Mouse (Mus musculus) left cerebral cortex, adult 11 months (tissue): ENCODE measurements around the gene Gm20388.

Experiments
- DNase-seq: peaks from one replicate; pipeline ENCODE4 v3.0.0; 2022; ENCODE audit warnings: low spot score

Gene Gm20388

GRCm38 (mm10) chr8:122282035-122282358 is 2371.4 kb downstream of the Gm20388 start, which contains the start of gene Zfpm1:
Gene Zfpm1, plus strand, starts transcription at chr8:122282141.
- no peak for DNase-seq

GRCm38 (mm10) chr8:122282501-122283355 is 2372.1 kb downstream of the Gm20388 start:
- DNase-seq = no peak

- DNase-seq = no peak
These were observed 2372.9 kb downstream of the Gm20388 start for GRCm38 (mm10) chr8:122283356-122284202.

- no peak for DNase-seq
These were observed 2373.6 kb downstream of the Gm20388 start for GRCm38 (mm10) chr8:122284203-122284658.

- DNase-seq = no peak
These were observed 2374.1 kb downstream of the Gm20388 start for GRCm38 (mm10) chr8:122284659-122285261.

- no peak for DNase-seq
These were observed 2375.1 kb downstream of the Gm20388 start for GRCm38 (mm10) chr8:122285727-122286126.

GRCm38 (mm10) chr8:122286899-122287298 is 2376.3 kb downstream of the Gm20388 start:
- DNase-seq = no peak

GRCm38 (mm10) chr8:122287742-122288141 is 2377.1 kb downstream of the Gm20388 start:
- DNase-seq = no peak

- no peak for DNase-seq
These were observed 2377.7 kb downstream of the Gm20388 start for GRCm38 (mm10) chr8:122288344-122288743.

GRCm38 (mm10) chr8:122291075-122291474 is 2380.4 kb downstream of the Gm20388 start:
- DNase-seq = no peak

GRCm38 (mm10) chr8:122291549-122291948 is 2380.9 kb downstream of the Gm20388 start:
- no peak for DNase-seq

GRCm38 (mm10) chr8:122293484-122293883 is 2382.8 kb downstream of the Gm20388 start:
- no peak for DNase-seq

- DNase-seq = no peak
These were observed 2383.6 kb downstream of the Gm20388 start for GRCm38 (mm10) chr8:122294273-122294683.

GRCm38 (mm10) chr8:122295389-122295788 is 2384.7 kb downstream of the Gm20388 start:
- no peak for DNase-seq

GRCm38 (mm10) chr8:122296173-122297001 is 2385.7 kb downstream of the Gm20388 start:
- no peak for DNase-seq

- DNase-seq = no peak
These were observed 2389.1 kb downstream of the Gm20388 start for GRCm38 (mm10) chr8:122299581-122300254.

GRCm38 (mm10) chr8:122301081-122301480 is 2390.4 kb downstream of the Gm20388 start:
- no peak for DNase-seq

- no peak for DNase-seq
These were observed 2391.2 kb downstream of the Gm20388 start for GRCm38 (mm10) chr8:122301866-122302265.

- no peak for DNase-seq
These were observed 2392.8 kb downstream of the Gm20388 start for GRCm38 (mm10) chr8:122303451-122303850.

- no peak for DNase-seq
These were observed 2393.4 kb downstream of the Gm20388 start for GRCm38 (mm10) chr8:122304058-122304457.
